Mouse (Mus musculus) gastrocnemius, postnatal 14 days (tissue): ENCODE results near the gene Mapkapk3. TPM values are rescaled to one million over a fixed set of nuclear protein-coding genes. Genes with fewer than 3 reads are reported as not detected.

Source experiments
- DNase-seq: peaks from one replicate; pipeline ENCODE4 v3.0.0; 2021; ENCODE audit warnings: mixed read lengths
- intact Hi-C: fragments of 180-260 bp; cut with DNase I; formaldehyde crosslinking; loops from one replicate; pipeline ENCODE4 v1.15.1; 2025; ENCODE audit warnings: low total_unique reads
- total RNA-seq, 2 experiments: library from RNA; stranded (reverse); gene quantifications; 2 replicates each; pipeline ENCODE4 v1.2.3; 2021

Gene Mapkapk3
- total RNA-seq, 2 experiments from 2014 or later: 14.6 to 15.9 TPM

- DNase-seq: no peak
- intact Hi-C loops: no loop called here
These were observed 16.5 kb downstream of the Mapkapk3 start for GRCm38 (mm10) chr9:107273184-107273583.

- intact Hi-C loops: no loop called here
- no peak for DNase-seq
These were observed 17.4 kb downstream of the Mapkapk3 start for GRCm38 (mm10) chr9:107272284-107272683.

DNA sequence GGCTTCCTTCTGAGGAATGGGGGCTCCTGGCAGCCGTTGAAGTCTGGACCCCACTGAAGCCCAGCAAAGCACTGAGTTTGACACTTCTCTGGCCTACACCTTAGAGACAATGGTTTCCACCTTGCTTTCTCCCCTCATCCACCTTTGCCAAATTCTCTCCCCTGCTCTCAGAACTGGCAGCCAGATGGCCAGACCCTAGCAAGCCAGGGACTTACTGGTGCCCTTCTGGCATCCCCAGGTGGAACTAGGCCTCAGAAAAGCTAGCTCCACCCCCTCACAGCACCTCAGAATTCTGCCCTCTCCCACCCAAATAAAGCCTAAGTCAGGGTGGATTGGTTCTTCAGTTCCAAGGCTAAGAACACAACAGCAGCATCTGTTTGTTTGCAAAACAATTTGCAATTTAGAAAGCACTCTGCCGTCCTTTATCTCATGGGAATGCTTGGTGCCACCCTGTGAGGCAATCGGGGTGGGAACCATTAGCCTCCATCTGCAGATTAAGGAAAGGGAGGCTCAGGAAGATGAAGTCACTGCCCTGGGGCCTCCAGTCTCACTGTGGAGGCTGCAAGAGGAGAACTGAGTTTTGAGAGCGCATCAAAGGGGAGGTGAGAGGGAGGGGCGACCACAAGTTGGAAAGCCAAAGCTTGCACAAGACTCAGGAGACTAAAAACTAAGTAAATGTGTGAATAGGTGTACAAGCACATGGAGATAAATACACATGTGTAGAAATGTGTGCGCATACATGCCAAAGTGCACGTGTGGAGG, 18.3 kb downstream of the Mapkapk3 start:
- DNase-seq: no peak
- intact Hi-C loops: no loop called here

- intact Hi-C loops: no loop called here
- no peak for DNase-seq
These were observed 19.9 kb downstream of the Mapkapk3 start for GRCm38 (mm10) chr9:107269772-107270171.

- intact Hi-C loops: no loop called here
- no peak for DNase-seq
These were observed 21.8 kb downstream of the Mapkapk3 start for GRCm38 (mm10) chr9:107267721-107268402.

- no peak for DNase-seq
- intact Hi-C loops: no loop called here
These were observed 22.6 kb downstream of the Mapkapk3 start for GRCm38 (mm10) chr9:107267028-107267427.

- intact Hi-C loops: no loop called here
- no peak for DNase-seq
These were observed 24.9 kb downstream of the Mapkapk3 start for GRCm38 (mm10) chr9:107264731-107265130.

DNA sequence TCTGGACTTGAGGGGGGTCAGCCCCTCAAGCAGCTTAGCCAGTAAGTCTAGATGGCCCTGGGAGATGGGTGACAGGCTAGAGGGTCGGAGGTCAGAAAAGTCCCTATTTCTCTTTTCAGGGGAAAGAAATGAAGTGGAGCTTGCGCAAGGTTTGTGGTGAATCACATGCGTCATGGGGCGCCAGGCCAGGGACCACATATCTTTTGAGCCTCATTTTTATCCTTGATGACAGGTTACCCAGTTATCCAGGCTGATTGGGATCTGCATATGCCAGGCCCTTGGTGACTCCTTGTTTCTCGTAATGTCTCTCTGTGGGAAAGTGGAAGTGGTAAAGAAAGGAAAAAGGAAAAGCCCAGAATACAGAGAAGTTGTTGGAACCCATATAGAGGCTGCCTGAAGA, 25.8 kb downstream of the Mapkapk3 start:
- no peak for DNase-seq
- intact Hi-C loops: no loop called here

DNA sequence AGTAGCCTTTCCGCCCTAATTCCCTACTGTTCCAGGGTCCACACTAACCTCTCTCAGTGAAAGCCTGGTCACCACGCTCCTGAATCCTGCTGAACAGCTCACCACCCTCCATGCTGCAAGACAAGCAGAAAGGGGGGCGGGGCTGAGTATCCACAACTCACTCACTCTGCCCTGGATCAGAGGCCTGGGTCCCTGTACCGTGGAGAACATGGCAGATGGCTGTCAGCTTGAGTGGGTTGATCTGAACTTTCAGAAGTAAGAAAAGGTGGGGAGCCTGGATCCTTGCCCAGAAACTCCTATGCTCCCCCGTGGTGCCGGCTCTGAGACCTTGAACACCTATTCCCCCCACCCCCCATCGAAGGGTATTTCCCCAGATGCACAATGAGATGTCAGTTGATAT, 27.3 kb downstream of the Mapkapk3 start:
- DNase-seq: no peak

GRCm38 (mm10) chr9:107261792-107262191, 27.9 kb downstream of the Mapkapk3 start:
- intact Hi-C loops: no loop called here
- no peak for DNase-seq

More for the DNA sequence above, 27.3 kb downstream of the Mapkapk3 start:
- intact Hi-C loops: no loop called here

- intact Hi-C loops: no loop called here
- no peak for DNase-seq
These were observed 28.8 kb downstream of the Mapkapk3 start for GRCm38 (mm10) chr9:107260836-107261235.

DNA sequence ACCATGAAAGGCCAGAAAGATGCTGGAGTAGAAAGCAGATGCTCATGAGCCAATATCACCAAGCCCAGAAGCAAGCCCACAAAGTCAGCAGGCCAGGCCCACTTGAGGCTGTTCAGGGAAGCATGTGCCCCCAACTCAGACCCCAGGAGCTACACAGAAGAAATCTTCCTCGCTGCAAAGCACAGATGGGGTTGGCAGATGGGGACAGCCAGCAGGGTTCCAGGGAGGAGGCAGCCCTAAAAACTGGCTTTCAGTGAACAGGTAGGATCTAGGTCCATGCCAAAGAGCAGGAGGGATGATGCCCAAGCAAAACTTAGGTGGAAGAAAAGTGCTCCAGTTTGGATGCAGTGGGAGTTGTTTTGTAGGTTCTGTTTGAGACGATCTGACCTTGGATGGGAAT, 29.2 kb downstream of the Mapkapk3 start:
- intact Hi-C loops: no loop called here
- DNase-seq: no peak

DNA sequence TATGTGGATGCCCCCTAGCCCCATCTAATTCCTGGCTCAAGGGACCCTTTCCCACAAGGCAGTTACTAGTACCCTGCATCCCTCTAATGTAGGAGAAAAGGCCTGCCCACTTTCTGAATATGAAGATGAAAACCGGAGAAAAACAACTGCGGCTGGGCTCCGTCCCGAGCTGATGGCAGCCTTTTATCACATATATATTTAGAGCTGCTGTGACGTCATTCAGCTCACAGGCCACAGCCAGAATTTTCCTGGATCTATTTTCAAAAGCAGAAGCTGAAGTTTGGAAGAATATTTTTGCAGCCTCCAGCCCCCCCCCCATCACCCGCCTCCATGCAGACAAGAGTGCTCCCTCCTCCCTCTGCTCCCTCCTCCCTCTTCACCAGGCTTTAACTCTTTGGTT, 30.1 kb downstream of the Mapkapk3 start:
- intact Hi-C loops: no loop called here
- no peak for DNase-seq

DNA sequence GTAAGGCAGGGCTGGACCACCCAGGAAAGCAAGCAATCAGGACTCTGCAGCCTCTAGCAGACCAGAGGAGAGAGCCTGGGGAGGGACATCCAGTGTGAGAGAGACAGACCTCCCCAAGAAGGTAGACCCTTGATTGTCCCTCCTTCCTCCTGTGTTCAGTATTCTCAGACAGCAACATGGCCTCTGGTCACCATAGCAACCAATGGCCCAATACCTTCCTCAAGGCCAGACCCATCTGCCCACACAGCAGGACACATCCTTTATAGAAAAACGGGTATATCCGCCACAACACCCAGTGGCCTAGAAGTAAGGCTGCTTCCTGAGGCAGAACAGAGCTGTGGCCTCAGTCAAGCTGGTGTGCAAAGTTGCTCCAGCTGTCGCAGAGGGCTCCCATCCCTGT, 34.1 kb downstream of the Mapkapk3 start:
- intact Hi-C loops: no loop called here
- no peak for DNase-seq

- intact Hi-C loops: no loop called here
- DNase-seq: peak; percentile 20
These were observed 34.8 kb downstream of the Mapkapk3 start for GRCm38 (mm10) chr9:107254925-107255324.

DNA sequence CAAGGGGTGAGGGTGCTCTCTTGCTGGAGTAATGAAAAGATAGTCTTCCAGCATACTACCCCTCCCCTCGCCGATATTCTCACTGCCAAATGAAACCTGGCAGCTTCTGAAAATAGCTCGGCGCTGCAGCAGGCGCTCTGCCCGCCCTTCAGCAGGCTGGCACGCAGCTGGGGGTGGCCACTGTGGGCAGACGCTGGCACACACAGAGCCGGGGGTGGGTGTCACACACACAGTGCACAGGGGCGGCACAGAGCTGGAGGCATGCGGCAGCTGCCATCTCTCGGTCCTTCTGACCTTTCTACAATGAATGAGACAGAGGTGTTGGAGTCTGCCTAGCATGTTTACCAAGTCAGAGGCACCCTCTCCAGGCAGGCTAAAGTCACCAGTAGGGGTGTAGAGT, 35.2 kb downstream of the Mapkapk3 start:
- intact Hi-C loops: no loop called here
- DNase-seq: peak; percentile 43

- DNase-seq: no peak
- intact Hi-C loops: no loop called here
These were observed 37.5 kb downstream of the Mapkapk3 start for GRCm38 (mm10) chr9:107252164-107252563.

- DNase-seq: no peak
- intact Hi-C loops: no loop called here
These were observed 39.0 kb downstream of the Mapkapk3 start for GRCm38 (mm10) chr9:107250416-107251337.

GRCm38 (mm10) chr9:107249154-107249553, 40.5 kb downstream of the Mapkapk3 start:
- intact Hi-C loops: no loop called here

GRCm38 (mm10) chr9:107246170-107246569, 43.5 kb downstream of the Mapkapk3 start:
- intact Hi-C loops: no loop called here
- DNase-seq: no peak

More at GRCm38 (mm10) chr9:107249154-107249553, 40.5 kb downstream of the Mapkapk3 start:
- DNase-seq: no peak
